Mouse (Mus musculus) C2C12 (cell line): ENCODE measurements around the gene Smc3. TPM values are rescaled to one million over a fixed set of nuclear protein-coding genes. Genes with fewer than 3 reads are reported as not detected.
"Not testable (repeated sequence)": the region's sequence is repeated elsewhere in the genome, so short reads cannot be mapped to it uniquely, and the experiment has no call there.

ENCODE experiments used
- H3K27me3 ChIP-seq: one replicate; pipeline ENCODE4 v1.6.1; 2011; ENCODE audit not compliant: control insufficient read depth, insufficient read depth, insufficient read length
- H3K36me3 ChIP-seq: one replicate; pipeline ENCODE4 v1.6.1; 2011; ENCODE audit not compliant: control insufficient read depth, insufficient read depth
- H3K4me3 ChIP-seq: one replicate; pipeline ENCODE4 v1.5.1; 2011; ENCODE audit warnings: mild to moderate bottlenecking, control low read depth; ENCODE audit not compliant: poor library complexity, insufficient read depth, severe bottlenecking
- H3K79me2 ChIP-seq: one replicate; pipeline ENCODE4 v1.6.1; 2011; ENCODE audit not compliant: control insufficient read depth, insufficient read depth
- H3K79me3 ChIP-seq: one replicate; pipeline ENCODE4 v1.6.1; 2011; ENCODE audit warnings: low read depth, control low read depth
- H3ac ChIP-seq: one replicate; pipeline ENCODE3; 2011; ENCODE audit warnings: low read depth; ENCODE audit not compliant: control insufficient read depth, insufficient read length
- CEBPB ChIP-seq: IDR thresholded peaks from one replicate; pipeline ENCODE4 v1.6.1; 2011; ENCODE audit warnings: low read depth, mild to moderate bottlenecking, control low read depth, moderate library complexity
- CTCF ChIP-seq: IDR thresholded peaks from one replicate; pipeline ENCODE4 v1.5.1; 2011; ENCODE audit not compliant: control insufficient read depth, insufficient read depth, insufficient read length
- FOSL1 ChIP-seq: IDR thresholded peaks from one replicate; pipeline ENCODE4 v1.8.0; 2011; ENCODE audit warnings: mild to moderate bottlenecking, low read length; ENCODE audit not compliant: poor library complexity, insufficient read depth, severe bottlenecking
- MAX ChIP-seq: IDR thresholded peaks from one replicate; pipeline ENCODE4 v1.6.1; 2011; ENCODE audit warnings: mild to moderate bottlenecking, control low read depth
- MYOD1 ChIP-seq: IDR thresholded peaks from one replicate; pipeline ENCODE4 v1.6.1; 2011; ENCODE audit warnings: low read depth; ENCODE audit not compliant: control insufficient read depth, insufficient read length
- MYOG ChIP-seq: IDR thresholded peaks from one replicate; pipeline ENCODE4 v1.6.1; 2011; ENCODE audit not compliant: control insufficient read depth, insufficient read length; ENCODE audit errors: extremely low read depth
- USF1 ChIP-seq: IDR thresholded peaks from one replicate; pipeline ENCODE4 v1.6.1; 2011; ENCODE audit warnings: low read depth, mild to moderate bottlenecking, control low read depth, moderate library complexity
- polyA plus RNA-seq: library from polyadenylated mRNA; unstranded; fragments of >200 nt; fragmentation: generic; extraction: Trizol; gene quantifications from one replicate; pipeline ENCODE4 v1.2.1, GENCODE M21; 2012; ENCODE audit warnings: missing spikeins

Gene Smc3
- polyA plus RNA-seq, 1 experiment = 10.1 TPM

- TF ChIP-seq FOSL1 (no peak), MYOG (no peak), MYOD1 (peak; percentile 78)
- Histone ChIP-seq H3K36me3 (no peaks in the 10 kb centered on the region), H3K27me3 (no peaks in the 10 kb centered on the region), H3K79me2 (no peaks in the 10 kb centered on the region), H3ac (no peak overlapping the region), H3K79me3 (no peaks in the 10 kb centered on the region), H3K4me3 (no peak overlapping the region)
Observed at GRCm38 (mm10) chr19:53653624-53654467, 53.6 kb downstream of the Smc3 start.

GRCm38 (mm10) chr19:53656443-53656842 lies 56.2 kb downstream of the Smc3 start:
- H3K36me3 ChIP-seq, H3K4me3 ChIP-seq, H3ac ChIP-seq, H3K79me3 ChIP-seq, H3K27me3 ChIP-seq, H3K79me2 ChIP-seq: not testable (repeated sequence)

- H3K4me3 ChIP-seq = no peak overlapping the region
- no peak overlapping the region for H3ac ChIP-seq
- no peaks in the 10 kb centered on the region for H3K27me3 ChIP-seq
- H3K79me2 ChIP-seq = no peaks in the 10 kb centered on the region
- H3K79me3 ChIP-seq = no peaks in the 10 kb centered on the region
- TF ChIP-seq USF1 (no peak), CEBPB (no peak), MYOG (no peak), MAX (no peak), CTCF (no peak), MYOD1 (no peak), FOSL1 (no peak)
- H3K36me3 ChIP-seq = no peaks in the 10 kb centered on the region
Observed at GRCm38 (mm10) chr19:53657437-53657836, 57.2 kb downstream of the Smc3 start.

- H3ac ChIP-seq = no peak overlapping the region
- no peaks in the 10 kb centered on the region for H3K27me3 ChIP-seq
- H3K79me3 ChIP-seq = no peaks in the 10 kb centered on the region
- no peaks in the 10 kb centered on the region for H3K36me3 ChIP-seq
- no peak overlapping the region for H3K4me3 ChIP-seq
- TF ChIP-seq CEBPB (no peak), CTCF (no peak), MYOD1 (no peak), MAX (no peak)
- H3K79me2 ChIP-seq = no peaks in the 10 kb centered on the region
Observed at GRCm38 (mm10) chr19:53660722-53661420, 60.7 kb downstream of the Smc3 start.

GRCm38 (mm10) chr19:53661938-53662722 lies 61.9 kb downstream of the Smc3 start:
- Histone ChIP-seq H3ac (no peak overlapping the region), H3K36me3 (no peaks in the 10 kb centered on the region), H3K4me3 (no peak overlapping the region), H3K79me3 (no peaks in the 10 kb centered on the region), H3K79me2 (no peaks in the 10 kb centered on the region), H3K27me3 (no peaks in the 10 kb centered on the region)
- no peak for TF ChIP-seq MYOG
- no peak for TF ChIP-seq CTCF
- TF ChIP-seq CEBPB = no peak
- no peak for TF ChIP-seq USF1
- no peak for TF ChIP-seq MYOD1
- no peak for TF ChIP-seq FOSL1
- no peak for TF ChIP-seq MAX
